Mouse (Mus musculus) forebrain, embryonic 10.5 days (tissue): Measurements from ENCODE around the gene Pde9a. TPM values are rescaled to one million over a fixed set of nuclear protein-coding genes. Genes with fewer than 3 reads are reported as not detected.
A peak's percentile ranks its signal among the peaks of the same experiment; 100 is the strongest.

Experiments
- DNase-seq: peaks from one replicate; pipeline ENCODE4 v3.0.0-alpha.2; 2017; ENCODE audit warnings: low spot score; ENCODE audit errors: extremely low spot score
- H3K27ac ChIP-seq: fragments of 300-500 bp; sonication (generic); 2 replicates; pipeline ENCODE4 v1.5.1; 2016; ENCODE audit warnings: mild to moderate bottlenecking
- H3K27me3 ChIP-seq: fragments of 300-500 bp; sonication (generic); 2 replicates; pipeline ENCODE4 v1.6.1; 2016; ENCODE audit warnings: mild to moderate bottlenecking; ENCODE audit not compliant: poor library complexity, severe bottlenecking
- H3K36me3 ChIP-seq: fragments of 300-500 bp; sonication (generic); replicated peaks from 2 replicates; pipeline ENCODE4 v1.6.1; 2016; ENCODE audit warnings: mild to moderate bottlenecking, moderate library complexity
- H3K4me1 ChIP-seq: fragments of 300-500 bp; sonication (generic); 2 replicates; pipeline ENCODE4 v1.6.1; 2016
- H3K4me3 ChIP-seq: fragments of 300-500 bp; sonication (generic); 2 replicates; pipeline ENCODE4 v1.5.1; 2016; ENCODE audit warnings: mild to moderate bottlenecking, moderate library complexity
- H3K9me3 ChIP-seq: fragments of 300-500 bp; sonication (generic); 2 replicates; pipeline ENCODE4 v1.6.1; 2016; ENCODE audit warnings: mild to moderate bottlenecking, moderate library complexity
- WGBS: fragments of 180-500 bp; shearing (Covaris S2); methylation state at CpG from one replicate; pipeline ENCODE4 v1.1.7; 2016; 5-methylcytosine and 5-hydroxymethylcytosine counted together
- polyA plus RNA-seq: library from polyadenylated mRNA; unstranded; fragments of >200 nt; fragmentation: Nextera tagmentation; extraction: Ambion mirVana; gene quantifications from 2 replicates; pipeline ENCODE4 v1.2.1, GENCODE M21; 2016

The Pde9a gene
- polyA plus RNA-seq, 1 experiment from 2014 or later = 16.8 TPM

DNA sequence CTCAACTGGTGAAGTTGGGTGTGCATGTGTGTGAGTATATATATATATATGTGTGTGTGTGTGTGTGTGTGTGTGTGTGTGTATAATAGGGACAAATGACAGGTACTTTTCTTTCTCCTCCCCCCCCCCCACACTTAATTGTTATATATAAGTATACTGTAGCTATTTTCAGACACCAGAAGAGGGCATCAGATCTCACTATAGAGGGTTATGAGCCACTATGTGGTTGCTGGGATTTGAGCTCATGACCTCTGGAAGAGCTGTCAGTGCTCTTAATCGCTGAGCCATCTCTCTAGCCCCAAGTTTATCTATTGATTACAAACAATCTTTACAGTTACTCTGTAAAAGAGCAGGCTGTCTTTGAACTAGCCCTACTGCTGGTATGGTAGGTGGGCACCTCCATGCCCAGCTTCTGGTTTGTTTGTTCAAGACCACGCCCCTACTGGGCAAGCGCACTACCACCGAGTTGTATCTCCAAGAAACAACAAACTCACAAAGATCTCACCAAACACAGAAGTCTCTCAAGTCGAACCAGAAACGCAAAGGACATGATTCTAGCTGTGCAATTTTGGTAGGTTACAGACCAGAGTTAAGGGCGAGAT, 133.4 kb downstream of the Pde9a start:
- no peaks in the 10 kb centered on the region for H3K27me3 ChIP-seq
- 2% methylated on average over 7 of the region's 7 CpGs for WGBS

GRCm38 (mm10) chr17:31519946-31520838, 134.2 kb downstream of the Pde9a start, which contains the start of the genes Wdr4 and Ndufv3:
Gene Wdr4 (minus strand): TSS chr17:31519980.
Gene Ndufv3 (plus strand): TSS chr17:31520115.
- H3K9me3 ChIP-seq = no peaks in the 10 kb centered on the region
- peaks cover 24% of the 10 kb centered on the region for H3K4me1 ChIP-seq
- WGBS = under 1% methylated on average over 45 of the region's 45 CpGs
- peaks cover 28% of the 10 kb centered on the region for H3K36me3 ChIP-seq
- H3K27ac ChIP-seq = peak within 1 kb of the TSS; percentile 91
- peak; percentile 98 for DNase-seq
- H3K4me3 ChIP-seq = peak within 1 kb of the TSS; percentile 85
- no peaks in the 10 kb centered on the region for H3K27me3 ChIP-seq

More for the DNA sequence above, 133.4 kb downstream of the Pde9a start:
- H3K9me3 ChIP-seq = no peaks in the 10 kb centered on the region
- H3K4me1 ChIP-seq = peaks cover 24% of the 10 kb centered on the region
- peaks cover 22% of the 10 kb centered on the region for H3K36me3 ChIP-seq
- H3K27ac ChIP-seq = peak overlapping the region; percentile 91
- DNase-seq = no peak
- peak overlapping the region; percentile 85 for H3K4me3 ChIP-seq

- Histone ChIP-seq H3K9me3 (no peaks in the 10 kb centered on the region), H3K27ac (no peak overlapping the region; the same call in 1 of the 2 replicates), H3K36me3 (peaks cover 32% of the 10 kb centered on the region), H3K4me1 (peaks cover 24% of the 10 kb centered on the region), H3K4me3 (peak overlapping the region; percentile 85), H3K27me3 (no peaks in the 10 kb centered on the region)
- 20% methylated on average over 3 of the region's 3 CpGs for WGBS
- no peak for DNase-seq
These were observed 134.9 kb downstream of the Pde9a start for GRCm38 (mm10) chr17:31520895-31521294.

DNA sequence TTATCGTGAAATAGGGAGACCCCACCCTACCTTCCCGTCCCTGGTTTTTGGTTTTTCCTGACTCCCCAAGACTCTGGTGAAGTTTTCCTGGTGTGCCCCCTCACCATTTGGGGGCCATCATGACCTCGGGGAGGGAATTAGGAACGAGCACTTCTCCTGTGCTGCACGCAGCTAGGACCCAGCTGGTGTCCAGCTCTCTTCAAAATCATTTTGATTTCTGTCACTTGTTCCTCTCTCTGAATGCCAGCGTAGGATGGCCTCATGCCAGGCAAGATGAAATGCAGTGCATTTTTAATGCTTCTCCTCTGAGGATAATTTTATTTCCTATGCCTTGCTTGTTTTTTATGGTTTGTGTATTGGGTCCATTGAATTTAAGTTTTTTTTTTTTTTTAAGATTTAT, 135.9 kb downstream of the Pde9a start:
- Histone ChIP-seq H3K9me3 (no peaks in the 10 kb centered on the region), H3K4me1 (peaks cover 24% of the 10 kb centered on the region), H3K4me3 (no peak overlapping the region), H3K27ac (no peak overlapping the region), H3K27me3 (no peaks in the 10 kb centered on the region), H3K36me3 (peaks cover 39% of the 10 kb centered on the region)
- 91% methylated on average over 6 of the region's 6 CpGs for WGBS
- no peak for DNase-seq

- DNase-seq = no peak
- 95% methylated on average over 4 of the region's 4 CpGs for WGBS
- Histone ChIP-seq H3K4me3 (no peak overlapping the region), H3K9me3 (no peaks in the 10 kb centered on the region), H3K27me3 (no peaks in the 10 kb centered on the region), H3K27ac (no peak overlapping the region), H3K36me3 (peaks cover 67% of the 10 kb centered on the region), H3K4me1 (peaks cover 22% of the 10 kb centered on the region)
These were observed 139.1 kb downstream of the Pde9a start for GRCm38 (mm10) chr17:31525114-31525513.

DNA sequence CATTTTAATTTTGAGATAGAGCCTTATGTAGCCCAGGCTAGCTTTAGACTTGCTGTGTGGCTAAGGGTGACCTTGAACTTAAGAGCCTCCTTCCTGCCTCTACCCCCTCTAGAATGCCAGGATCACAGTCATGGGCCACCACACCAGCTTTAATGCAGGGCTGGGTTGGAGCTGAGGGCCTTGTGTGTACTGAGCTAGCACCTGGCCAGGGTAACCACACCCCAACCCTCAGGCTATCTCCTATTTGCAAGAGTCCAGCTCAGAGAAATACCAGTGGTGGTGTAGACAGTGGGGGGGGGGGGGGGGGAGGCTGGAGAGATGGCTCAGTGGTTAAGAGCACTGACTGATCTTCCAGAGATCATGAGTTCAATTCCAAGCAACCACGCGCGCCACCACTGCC, 139.8 kb downstream of the Pde9a start:
- WGBS = 98% methylated on average over 3 of the region's 3 CpGs
- Histone ChIP-seq H3K9me3 (no peaks in the 10 kb centered on the region), H3K36me3 (peaks cover 71% of the 10 kb centered on the region), H3K27ac (no peak overlapping the region), H3K27me3 (no peaks in the 10 kb centered on the region), H3K4me3 (no peak overlapping the region), H3K4me1 (peaks cover 17% of the 10 kb centered on the region)
- DNase-seq = no peak

Other genes starting within 250 kb of the Pde9a start
- not detected in 2 replicates for gene Tff2, start 241.9 kb upstream of the Pde9a start, polyA plus RNA-seq
- not detected in 2 replicates for gene Tff1, start 220.9 kb upstream of the Pde9a start, polyA plus RNA-seq
- gene Tmprss3, start 187.2 kb upstream of the Pde9a start, polyA plus RNA-seq = not detected in 2 replicates
- 0.39 and 0.42 TPM in 2 replicates for gene Ubash3a, start 178.3 kb upstream of the Pde9a start, polyA plus RNA-seq
- 3.5 and 4.3 TPM in 2 replicates for gene Rsph1, start 108.8 kb upstream of the Pde9a start, polyA plus RNA-seq
- 4.5 and 6.7 TPM in 2 replicates for gene Slc37a1, start 99.4 kb upstream of the Pde9a start, polyA plus RNA-seq
- 78.5 and 81.3 TPM in 2 replicates for gene Wdr4, start 133.8 kb downstream of the Pde9a start, polyA plus RNA-seq
- 214 and 224 TPM in 2 replicates for gene Ndufv3, start 133.9 kb downstream of the Pde9a start, polyA plus RNA-seq
- gene Pknox1, start 178.5 kb downstream of the Pde9a start, polyA plus RNA-seq = 18.3 and 19.1 TPM in 2 replicates